11 mouse cellular contexts compared by ENCODE assay signal in genomic region chr1:106407963-106408440, GRCm38 (mm10).
DNase-seq lines count a peak whose midpoint lies in the region; ATAC-seq and TF ChIP-seq lines count a peak whose summit lies in the region.
"Had no signal": no experiment of that assay in that cellular context is flagged by ENCODE, and none has a peak within 500 bp of the region (broad histone marks: within the 10 kb centered on the region; RNA-seq: fewer than 3 reads in every experiment).

No protein-coding gene starts in this region.

- no peak overlapping the region for H3K4me3 ChIP-seq in kidney, embryonic 14.5 days (ENCODE audit: low read length)
- no peak overlapping the region for H3K4me3 ChIP-seq in embryonic fibroblast, embryonic 13.5 days (ENCODE audit: insufficient read depth, low read length)
- H3K4me3 ChIP-seq: embryonic facial prominence, embryonic 10.5 days; hindbrain, embryonic 13.5 days; lung, embryonic 15.5 days had no signal

- H3K4me1 ChIP-seq in kidney, embryonic 14.5 days (ENCODE audit: control insufficient read depth, insufficient read depth, low read length), result no peaks in the 10 kb centered on the region
- peaks cover 15% of the 10 kb centered on the region; the same call in 1 of the 2 replicates for H3K4me1 ChIP-seq in embryonic fibroblast, embryonic 13.5 days (ENCODE audit: control insufficient read depth, insufficient read depth, low read length)
- H3K4me1 ChIP-seq: embryonic facial prominence, embryonic 10.5 days; hindbrain, embryonic 13.5 days had no signal

- no peak for ATAC-seq in kidney, embryonic 14.5 days (ENCODE audit: low FRiP score, low TSS enrichment)
- ATAC-seq in megakaryocyte, adult 5-6 weeks (ENCODE audit: poor library complexity, severe bottlenecking), result peak; percentile 91

- 56% methylated on average over 7 of the region's 7 CpGs for whole genome bisulfite sequencing in kidney, embryonic 14.5 days

- TF ChIP-seq POLR2A in embryonic fibroblast, embryonic 13.5 days (IDR thresholded peaks at IDR 0.05; ENCODE audit: low read depth, low read length), result no peak

- H3K9me3 ChIP-seq in kidney, embryonic 14.5 days (ENCODE audit: control insufficient read depth, low read length), result no peaks in the 10 kb centered on the region
- H3K9me3 ChIP-seq: embryonic facial prominence, embryonic 10.5 days; hindbrain, embryonic 13.5 days; lung, embryonic 15.5 days had no signal

- H3K27ac ChIP-seq in kidney, embryonic 14.5 days (ENCODE audit: low read depth, low read length), result no peak overlapping the region
- H3K27ac ChIP-seq in embryonic fibroblast, embryonic 13.5 days (ENCODE audit: insufficient read depth, low read length), result peak overlapping the region; percentile 49; the same call in 1 of the 2 replicates
- H3K27ac ChIP-seq: embryonic facial prominence, embryonic 10.5 days; hindbrain, embryonic 13.5 days; lung, embryonic 15.5 days had no signal

- H3K9ac ChIP-seq in kidney, embryonic 14.5 days (ENCODE audit: low read depth, low read length), result no peak overlapping the region
- H3K9ac ChIP-seq: hindbrain, embryonic 13.5 days; lung, embryonic 15.5 days had no signal

- no peak overlapping the region for H3K4me2 ChIP-seq in kidney, embryonic 14.5 days (replicated peaks; ENCODE audit: low read depth, low read length)
- H3K4me2 ChIP-seq: hindbrain, embryonic 13.5 days; lung, embryonic 15.5 days had no signal

- TF ChIP-seq CTCF in embryonic fibroblast, embryonic 13.5 days (IDR thresholded peaks at IDR 0.05; ENCODE audit: borderline replicate concordance, insufficient read depth, low read length), result no peak

- H3K36me3 ChIP-seq in kidney, embryonic 14.5 days (ENCODE audit: control insufficient read depth, insufficient read depth, low read length), result no peaks in the 10 kb centered on the region
- H3K36me3 ChIP-seq: embryonic facial prominence, embryonic 10.5 days; hindbrain, embryonic 13.5 days; lung, embryonic 15.5 days had no signal

- no peaks in the 10 kb centered on the region for H3K27me3 ChIP-seq in kidney, embryonic 14.5 days (ENCODE audit: control insufficient read depth, insufficient read depth, low read length)
- H3K27me3 ChIP-seq: hindbrain, embryonic 13.5 days; lung, embryonic 15.5 days had no signal

- peak; percentile 36 for DNase-seq in kidney, adult 11 months
- peak; percentile 33 to 43 for DNase-seq in kidney, adult 8-10 months
- DNase-seq in frontal cortex, postnatal 10 days (ENCODE audit: low spot score in 2 of 2), result no peak
- no peak for DNase-seq in c-Kit-positive CD71-positive TER-119-positive erythroid progenitor cells, embryonic 14.5 days (ENCODE audit: low spot score)
- DNase-seq in gastrocnemius, adult 8-10 months (ENCODE audit: low spot score in 2 of 2), result no peak

Comparison
In these comparisons a context has a peak if more than half of its experiments do, and no peak if none do; other contexts are left out.
1. DNase-seq: peak in kidney, adult 11 months (single experiment) and kidney, adult 8-10 months (2 of 2); none in frontal cortex, postnatal 10 days (0 of 2), c-Kit-positive CD71-positive TER-119-positive erythroid progenitor cells, embryonic 14.5 days (single experiment) and gastrocnemius, adult 8-10 months (0 of 2).